In genomic region chr4:117146176-117146575, GRCm38 (mm10) we compare ENCODE assay signal across 9 mouse cellular contexts. TPM values are rescaled to one million over a fixed set of nuclear protein-coding genes. Genes with fewer than 3 reads are reported as not detected.
DNase-seq lines count a peak whose midpoint lies in the region; ATAC-seq and TF ChIP-seq lines count a peak whose summit lies in the region.
"Had no signal": no experiment of that assay in that cellular context is flagged by ENCODE, and none has a peak within 500 bp of the region (broad histone marks: within the 10 kb centered on the region; RNA-seq: fewer than 3 reads in every experiment).

No protein-coding gene starts in this region.

- 31% methylated on average over 15 of the region's 15 CpGs for WGBS in forebrain, postnatal 0 days
- WGBS in forebrain, embryonic 12.5 days, result 29% methylated on average over 15 of the region's 15 CpGs

- H3K9ac ChIP-seq in forebrain, postnatal 0 days, result no peak overlapping the region
- no peak overlapping the region for H3K9ac ChIP-seq in forebrain, embryonic 12.5 days

- no peak overlapping the region for H3K4me2 ChIP-seq in forebrain, postnatal 0 days (ENCODE audit: low read depth)
- no peak overlapping the region for H3K4me2 ChIP-seq in forebrain, embryonic 12.5 days

- DNase-seq in forebrain, postnatal 0 days, result peak; percentile 68
- DNase-seq in cerebellum, postnatal 4 days (ENCODE audit: low spot score in 2 of 2), result peak; percentile 69 to 85
- DNase-seq in heart, adult 8-10 months (ENCODE audit: low spot score), result peak; percentile 71
- DNase-seq in layer of hippocampus, postnatal 36 days, result peak; percentile 69 to 70
- peak; percentile 91 for DNase-seq in mesoderm, embryonic 11.5 days (ENCODE audit: low read depth, low spot score)
- peak; percentile 95 for DNase-seq in splenic B cell, adult 2 months (ENCODE audit: low read depth, low spot score)

- peak; percentile 19; the same call in 1 of the 2 replicates for ATAC-seq in forebrain, postnatal 0 days
- ATAC-seq in forebrain, embryonic 12.5 days (ENCODE audit: low FRiP score), result no peak
- ATAC-seq in activated CD4-positive, CD25-positive, alpha-beta regulatory T cell, adult 4 months, result peak; percentile 82

- no peak overlapping the region for H3K27ac ChIP-seq in forebrain, postnatal 0 days (ENCODE audit: low read depth, low read length)
- no peak overlapping the region for H3K27ac ChIP-seq in forebrain, embryonic 12.5 days

- no peaks in the 10 kb centered on the region for H3K9me3 ChIP-seq in forebrain, postnatal 0 days (ENCODE audit: low read length)
- H3K9me3 ChIP-seq in forebrain, embryonic 12.5 days, result no peaks in the 10 kb centered on the region

- H3K4me3 ChIP-seq in forebrain, postnatal 0 days (ENCODE audit: low read depth, low read length), result no peak overlapping the region
- H3K4me3 ChIP-seq in forebrain, embryonic 12.5 days (replicated peaks), result no peak overlapping the region
- H3K4me3 ChIP-seq: myocyte had no signal

- TF ChIP-seq CTCF in forebrain, postnatal 0 days (IDR thresholded peaks at IDR 0.05; ENCODE audit: low read depth), result peak; percentile 81

- peaks cover 19% of the 10 kb centered on the region for H3K36me3 ChIP-seq in forebrain, postnatal 0 days (ENCODE audit: insufficient read depth)
- peaks cover 28% of the 10 kb centered on the region for H3K36me3 ChIP-seq in forebrain, embryonic 12.5 days (replicated peaks)
- peaks cover 2% of the 10 kb centered on the region; the same call in 1 of the 2 replicates for H3K36me3 ChIP-seq in splenic B cell, adult 2 months (ENCODE audit: control insufficient read depth, insufficient read depth, low read length, poor library complexity, severe bottlenecking)

- H3K4me1 ChIP-seq in forebrain, postnatal 0 days (ENCODE audit: insufficient read depth), result no peaks in the 10 kb centered on the region
- H3K4me1 ChIP-seq in forebrain, embryonic 12.5 days, result no peaks in the 10 kb centered on the region

- H3K27me3 ChIP-seq in forebrain, postnatal 0 days (ENCODE audit: insufficient read depth, low read length), result no peaks in the 10 kb centered on the region
- peaks cover 13% of the 10 kb centered on the region; the same call in 1 of the 2 replicates for H3K27me3 ChIP-seq in forebrain, embryonic 12.5 days
- no peaks in the 10 kb centered on the region for H3K27me3 ChIP-seq in splenic B cell, adult 2 months (ENCODE audit: control insufficient read depth, insufficient read depth, low read length, poor library complexity, severe bottlenecking)

RNA-seq across cellular contexts. Expression of gene Rps8, which starts 9.9 kb away (rescaled TPM):
- total RNA-seq in forebrain, postnatal 0 days (2014; rRNA removed), result 784 and 1,295 TPM in 2 replicates
- 481 and 630 TPM in 2 replicates for polyA plus RNA-seq in forebrain, postnatal 0 days (2015; fragmentation: Nextera tagmentation; extraction: Ambion mirVana)
- 668 and 669 TPM in 2 replicates for polyA plus RNA-seq in forebrain, embryonic 12.5 days (2016; fragmentation: Nextera tagmentation; extraction: Ambion mirVana)
- polyA plus RNA-seq in activated CD4-positive, CD25-positive, alpha-beta regulatory T cell, adult 4 months (2017; shearing (Covaris generic)), result 100 to 1,000 TPM; 869 to 969 TPM
- 100 to 1,000 TPM; 504 to 617 (median 566) TPM for total RNA-seq in heart, adult 8-10 months (2022)
- 100 to 1,000 TPM; 503 to 512 TPM for total RNA-seq in layer of hippocampus, postnatal 36 days (2021)

RNA-seq across cellular contexts. Expression of gene Plk3, which starts 12.4 kb away (rescaled TPM):
- total RNA-seq in forebrain, postnatal 0 days (2014; rRNA removed), result 10.2 and 16.9 TPM in 2 replicates
- polyA plus RNA-seq in forebrain, postnatal 0 days (2015; fragmentation: Nextera tagmentation; extraction: Ambion mirVana), result 14.4 and 18.2 TPM in 2 replicates
- polyA plus RNA-seq in forebrain, embryonic 12.5 days (2016; fragmentation: Nextera tagmentation; extraction: Ambion mirVana), result 17.7 and 23.1 TPM in 2 replicates
- 10 to 100 TPM; 10.6 to 14.6 TPM for polyA plus RNA-seq in activated CD4-positive, CD25-positive, alpha-beta regulatory T cell, adult 4 months (2017; shearing (Covaris generic))
- 1 to 10 TPM; 1.2 to 1.8 (median 1.6) TPM for total RNA-seq in heart, adult 8-10 months (2022)
- 10 to 100 TPM in 1 of 2 experiments, 1 to 10 TPM in 1; 8.0 to 10.0 TPM for total RNA-seq in layer of hippocampus, postnatal 36 days (2021)

RNA-seq across cellular contexts. Expression of gene Tctex1d4, which starts 19.6 kb away (rescaled TPM):
- 3.1 and 6.2 TPM in 2 replicates for total RNA-seq in forebrain, postnatal 0 days (2014; rRNA removed)
- 1.3 and 1.7 TPM in 2 replicates for polyA plus RNA-seq in forebrain, postnatal 0 days (2015; fragmentation: Nextera tagmentation; extraction: Ambion mirVana)
- polyA plus RNA-seq in forebrain, embryonic 12.5 days (2016; fragmentation: Nextera tagmentation; extraction: Ambion mirVana), result not detected in 2 replicates
- 1 to 10 TPM; 1.7 to 3.5 TPM for polyA plus RNA-seq in activated CD4-positive, CD25-positive, alpha-beta regulatory T cell, adult 4 months (2017; shearing (Covaris generic))
- under 1 TPM in 1 of 4 experiments, not detected in 3; 0.40 TPM for total RNA-seq in heart, adult 8-10 months (2022)
- not detected for total RNA-seq in layer of hippocampus, postnatal 36 days (2021)

RNA-seq across cellular contexts. Expression of gene Btbd19, which starts 20.7 kb away (rescaled TPM):
- total RNA-seq in forebrain, postnatal 0 days (2014; rRNA removed), result 5.5 and 11.4 TPM in 2 replicates
- polyA plus RNA-seq in forebrain, postnatal 0 days (2015; fragmentation: Nextera tagmentation; extraction: Ambion mirVana), result 4.1 and 6.0 TPM in 2 replicates
- polyA plus RNA-seq in forebrain, embryonic 12.5 days (2016; fragmentation: Nextera tagmentation; extraction: Ambion mirVana), result 3.2 and 5.2 TPM in 2 replicates
- polyA plus RNA-seq in activated CD4-positive, CD25-positive, alpha-beta regulatory T cell, adult 4 months (2017; shearing (Covaris generic)), result 10 to 100 TPM; 22.7 to 24.1 TPM
- total RNA-seq in heart, adult 8-10 months (2022), result 1 to 10 TPM; 1.8 to 3.5 (median 2.4) TPM
- total RNA-seq in layer of hippocampus, postnatal 36 days (2021), result 10 to 100 TPM; 11.6 to 13.4 TPM

RNA-seq across cellular contexts. Expression of gene Kif2c, which starts 36.3 kb away (rescaled TPM):
- 4.2 and 9.1 TPM in 2 replicates for total RNA-seq in forebrain, postnatal 0 days (2014; rRNA removed)
- polyA plus RNA-seq in forebrain, postnatal 0 days (2015; fragmentation: Nextera tagmentation; extraction: Ambion mirVana), result 4.4 and 5.0 TPM in 2 replicates
- polyA plus RNA-seq in forebrain, embryonic 12.5 days (2016; fragmentation: Nextera tagmentation; extraction: Ambion mirVana), result 97.4 and 101 TPM in 2 replicates
- polyA plus RNA-seq in activated CD4-positive, CD25-positive, alpha-beta regulatory T cell, adult 4 months (2017; shearing (Covaris generic)), result 10 to 100 TPM; 10.4 to 15.4 TPM
- under 1 TPM in 2 of 4 experiments, not detected in 2; 0.32 to 0.53 TPM for total RNA-seq in heart, adult 8-10 months (2022)
- total RNA-seq in layer of hippocampus, postnatal 36 days (2021), result under 1 TPM; 0.40 to 0.46 TPM
